Mouse (Mus musculus) spleen, postnatal 4 days (tissue): ENCODE results near the gene Olfr746.

Experiments
- DNase-seq, 2 experiments: peaks; one replicate each; pipeline ENCODE4 v3.0.0; 2022; ENCODE audit warnings: low spot score in 2 of 2

Olfr746 gene

GRCm38 (mm10) chr14:50646783-50647182 lies at the start of gene Olfr746:
TSS of gene Olfr746 (plus strand) at chr14:50647083.
- no peak for DNase-seq

- DNase-seq, result no peak
These were observed 32.3 kb upstream of the Olfr746 start, which contains the start of gene Olfr744 for GRCm38 (mm10) chr14:50614579-50614978. TSS of gene Olfr744 (plus strand) at chr14:50614879.

GRCm38 (mm10) chr14:50639088-50639487 lies 7.8 kb upstream of the Olfr746 start, which contains the start of gene Olfr745:
TSS of gene Olfr745 (plus strand) at chr14:50639388.
- no peak for DNase-seq

GRCm38 (mm10) chr14:50693106-50693505 lies 46.2 kb downstream of the Olfr746 start, which contains the start of gene Olfr747:
TSS of gene Olfr747 (minus strand) at chr14:50693206.
- DNase-seq, result no peak
